Mouse (Mus musculus) kidney, postnatal 4 days (tissue): ENCODE measurements around the gene Pdzd2.

Experiments
- DNase-seq, 2 experiments: peaks; one replicate each; pipeline ENCODE4 v3.0.0; 2021; ENCODE audit warnings: mixed read lengths in 2 of 2

The Pdzd2 gene

GRCm38 (mm10) chr15:12728381-12728780 lies 11.3 kb downstream of the Pdzd2 start:
- DNase-seq, result no peak

GRCm38 (mm10) chr15:12725256-12725655 lies 14.5 kb downstream of the Pdzd2 start:
- no peak for DNase-seq

DNA sequence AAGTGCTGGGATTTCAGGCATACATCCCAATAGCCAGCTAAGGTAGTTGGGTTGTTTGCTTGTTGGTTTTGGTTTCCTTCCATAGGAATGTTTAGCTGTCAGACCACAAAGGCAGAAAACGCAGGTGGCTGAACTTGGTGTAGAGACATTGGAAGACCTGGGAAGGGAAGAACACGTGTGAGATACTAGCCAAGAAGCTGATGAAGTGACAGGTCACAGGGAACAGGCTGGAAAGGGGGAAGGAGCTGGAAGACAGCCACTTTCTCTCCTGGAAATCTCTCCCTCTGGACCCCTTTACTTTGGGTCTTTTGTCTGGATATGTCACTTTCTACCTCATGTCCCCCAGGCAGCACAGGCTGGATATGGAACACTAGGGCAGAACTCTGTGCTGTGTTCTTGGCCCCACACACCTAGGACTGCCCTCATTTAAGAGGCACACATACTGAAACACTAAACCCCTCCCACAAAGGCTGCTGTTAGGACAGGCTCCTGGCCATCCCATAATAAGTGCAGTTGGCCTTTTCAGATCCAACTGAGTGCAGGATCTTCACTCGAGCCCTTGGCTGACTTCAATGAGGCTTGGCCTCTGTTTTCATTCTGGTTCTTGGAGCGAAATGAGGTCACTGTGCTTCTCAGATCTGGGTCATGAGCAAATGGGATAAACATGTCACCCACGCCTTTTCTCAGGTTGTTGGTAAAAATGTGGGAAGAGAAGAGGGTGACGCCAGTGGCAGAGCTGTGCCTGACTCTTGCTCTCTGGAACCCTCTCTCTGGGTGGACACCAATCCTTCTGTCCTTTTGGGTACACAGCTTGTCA lies 17.8 kb downstream of the Pdzd2 start:
- no peak for DNase-seq

DNA sequence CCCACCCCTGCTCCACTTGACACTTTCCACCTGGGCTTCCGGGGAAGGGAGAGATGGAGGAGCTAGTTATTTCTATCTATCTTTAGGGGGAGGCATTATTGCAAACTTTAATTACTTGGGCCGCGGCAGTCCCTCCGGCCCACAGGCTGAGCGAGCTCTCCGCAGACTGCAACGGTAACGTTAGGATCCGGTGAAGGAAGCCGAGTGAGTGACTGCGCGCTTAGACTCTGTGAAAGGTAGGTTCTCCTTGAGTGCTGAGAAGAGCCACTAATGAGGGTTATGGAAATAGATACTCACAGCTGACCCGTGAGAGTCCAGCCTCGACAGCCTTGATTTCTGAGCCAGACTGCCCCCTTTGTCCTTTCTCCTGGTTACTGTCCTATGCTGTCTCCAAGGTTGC lies 20.9 kb downstream of the Pdzd2 start:
- DNase-seq, result peak; percentile 25 to 35

- no peak for DNase-seq
These were observed 22.3 kb downstream of the Pdzd2 start for GRCm38 (mm10) chr15:12717410-12717809.

DNA sequence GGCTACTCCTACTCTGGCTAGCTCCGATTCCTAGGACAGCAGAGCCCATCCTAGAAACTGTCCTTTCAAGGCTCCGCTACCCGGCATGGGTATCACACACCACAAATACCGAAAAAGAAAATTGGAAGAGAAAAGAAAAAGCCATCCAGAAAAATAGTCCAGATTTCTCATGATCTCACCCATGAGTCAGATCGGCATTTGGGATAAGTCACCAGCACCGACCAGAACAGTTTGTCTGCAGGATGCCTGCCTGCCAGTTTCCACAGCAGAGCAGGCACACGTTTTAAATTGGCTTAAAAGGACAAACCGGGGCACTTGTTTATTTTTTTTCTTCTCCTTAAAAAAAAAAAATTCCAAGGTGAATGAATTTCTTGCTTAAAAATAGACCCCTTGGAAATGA lies 22.8 kb downstream of the Pdzd2 start:
- DNase-seq, result no peak

GRCm38 (mm10) chr15:12714322-12714721 lies 25.4 kb downstream of the Pdzd2 start:
- no peak for DNase-seq

DNA sequence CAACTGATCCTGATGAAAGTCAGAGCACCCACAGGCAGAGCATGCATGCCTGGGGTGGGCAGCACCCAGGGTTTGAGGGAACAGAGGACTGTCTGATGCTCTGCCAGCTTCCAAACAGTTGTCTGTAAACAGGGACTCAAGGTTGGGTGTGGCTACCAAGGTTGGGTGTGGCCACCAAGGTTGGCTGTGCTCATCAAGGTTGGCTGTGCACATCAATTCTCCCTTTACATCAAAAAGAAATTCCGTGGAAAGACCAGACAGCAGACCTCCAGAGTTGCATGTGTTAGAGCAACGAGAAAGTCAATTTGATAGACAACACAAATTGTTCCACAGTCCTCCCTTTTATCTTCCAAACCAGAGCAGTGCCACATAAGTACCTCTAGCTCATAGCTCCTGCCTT lies 26.5 kb downstream of the Pdzd2 start:
- no peak for DNase-seq

DNA sequence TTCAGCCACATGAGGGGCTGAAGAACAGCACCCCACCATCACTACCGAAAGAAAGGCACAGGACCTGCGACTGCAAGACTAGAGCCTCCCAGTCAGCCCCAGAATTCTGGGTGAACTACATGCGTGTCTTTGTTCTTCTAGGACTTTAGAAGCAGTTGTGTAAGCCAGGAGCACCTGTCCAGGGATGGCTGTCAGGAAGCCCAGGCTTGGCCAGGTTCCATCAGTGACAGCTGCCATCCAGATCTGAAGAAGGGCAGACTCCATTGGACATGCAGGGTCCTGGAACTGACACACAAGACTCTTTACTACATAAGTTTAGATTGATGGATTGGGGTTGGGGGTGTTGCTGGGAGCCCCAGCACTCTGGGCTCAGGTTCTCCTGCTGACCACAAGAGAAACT lies 29.7 kb downstream of the Pdzd2 start:
- DNase-seq, result no peak

- DNase-seq, result no peak
These were observed 31.4 kb downstream of the Pdzd2 start for GRCm38 (mm10) chr15:12708297-12708696.

- no peak for DNase-seq
These were observed 32.8 kb downstream of the Pdzd2 start for GRCm38 (mm10) chr15:12706902-12707301.

DNA sequence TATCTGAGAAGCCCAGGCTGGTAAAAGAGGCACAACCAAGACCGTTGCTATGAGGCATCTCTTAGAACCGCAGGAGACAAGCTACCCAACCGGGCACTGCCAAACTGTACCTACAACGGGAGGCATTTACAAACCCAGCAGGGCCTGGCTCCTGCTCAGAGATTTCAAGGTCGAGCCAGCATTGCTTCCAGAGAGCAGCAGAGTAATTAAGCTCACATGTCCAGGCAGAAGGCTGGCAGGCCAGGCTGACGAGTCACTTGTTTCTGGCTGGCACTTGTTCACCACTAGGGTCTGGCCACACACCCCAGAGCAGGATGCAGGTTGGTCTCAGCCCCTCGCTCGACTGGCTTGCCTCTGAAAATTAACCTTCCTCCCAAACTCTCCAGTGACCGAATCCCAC lies 39.4 kb downstream of the Pdzd2 start:
- no peak for DNase-seq

DNA sequence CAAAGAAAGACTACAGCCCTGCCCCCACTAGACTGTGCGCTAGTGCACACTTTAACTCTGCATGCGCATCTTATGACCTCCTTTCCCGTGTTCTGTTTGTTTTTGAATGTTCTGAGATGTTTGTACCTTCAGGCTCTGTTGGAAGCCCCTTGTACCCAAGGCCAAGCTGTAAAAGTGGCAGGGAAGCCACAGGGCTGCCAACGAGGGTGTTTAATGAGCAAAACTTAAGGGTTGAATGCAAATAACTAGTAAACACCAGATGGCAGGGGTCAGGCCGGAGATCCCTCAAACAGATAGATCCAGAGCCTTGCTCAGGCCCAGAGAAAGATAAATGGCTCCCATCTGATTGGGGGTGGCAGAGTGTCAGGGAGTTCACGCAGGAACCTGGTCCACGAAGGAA lies 42.0 kb downstream of the Pdzd2 start:
- DNase-seq, result no peak

DNA sequence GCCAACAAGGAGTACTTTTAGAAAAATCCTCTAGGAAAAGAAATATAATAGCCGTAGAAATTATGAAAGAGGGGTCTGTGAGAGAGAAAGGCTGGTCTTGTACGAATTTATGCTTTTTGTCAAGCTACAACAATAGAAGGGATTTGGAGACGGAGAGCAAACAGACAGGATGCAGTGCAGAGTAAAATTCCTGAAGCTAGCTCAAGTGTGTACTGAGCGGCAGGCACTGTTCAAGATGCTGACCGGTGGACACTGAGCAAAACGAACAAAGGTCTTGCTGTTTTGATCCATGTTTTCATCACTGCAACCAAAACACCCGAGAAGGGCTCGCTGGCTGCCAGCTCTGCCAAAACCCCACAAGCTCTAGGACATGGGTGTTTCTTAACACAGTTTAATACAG lies 42.8 kb downstream of the Pdzd2 start:
- DNase-seq, result no peak

DNA sequence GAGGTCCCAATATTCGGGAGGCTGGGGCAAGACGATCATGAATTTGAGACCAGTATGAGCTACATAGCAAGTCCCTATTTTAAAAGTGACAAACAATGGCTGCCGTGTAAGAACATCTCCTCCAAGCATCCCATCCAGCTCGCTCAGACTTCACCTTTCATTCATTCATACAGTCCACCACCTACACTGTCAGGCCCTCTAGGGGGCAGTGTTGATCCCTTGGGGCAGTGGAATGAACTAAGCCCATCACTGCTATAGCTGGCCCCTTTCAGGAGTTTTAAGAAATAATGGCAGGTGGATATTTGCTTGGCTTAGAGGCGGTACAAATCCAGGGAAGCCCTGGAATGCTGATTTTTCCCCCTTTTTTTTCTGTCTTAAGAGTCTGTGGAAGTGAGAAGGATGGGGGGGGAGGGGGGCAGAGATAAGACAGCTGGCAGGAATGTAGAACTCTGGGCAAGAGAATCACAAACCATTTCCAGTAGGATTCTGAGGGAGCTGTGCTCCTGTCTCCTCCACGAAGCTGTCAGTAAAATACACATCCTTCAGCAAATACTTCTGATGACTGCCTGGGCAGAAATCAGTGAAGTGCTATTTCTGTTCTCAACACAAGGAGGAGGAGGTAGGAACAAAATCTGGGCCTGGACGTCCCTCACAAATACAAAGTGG lies 49.9 kb downstream of the Pdzd2 start:
- no peak for DNase-seq

- no peak for DNase-seq
These were observed 57.2 kb downstream of the Pdzd2 start for GRCm38 (mm10) chr15:12682549-12682948.

DNA sequence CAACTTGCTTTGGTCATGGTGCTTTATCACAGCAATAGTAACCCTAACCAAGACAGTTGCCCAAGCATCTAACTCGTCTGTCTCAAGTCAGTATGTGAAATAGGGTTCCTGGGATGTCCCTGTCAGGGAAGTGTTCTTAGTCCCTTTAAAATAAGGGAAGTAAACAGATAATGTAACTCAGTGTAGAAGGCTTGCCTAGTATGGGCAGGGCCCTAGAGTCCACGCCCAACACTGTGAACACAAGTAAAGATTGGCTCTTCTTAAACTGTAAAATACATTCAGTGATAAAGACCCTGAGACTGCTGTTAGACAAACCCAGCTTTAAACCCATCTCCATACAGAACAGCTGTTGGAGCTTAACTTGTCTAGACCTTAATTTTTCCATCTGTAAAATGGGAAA lies 57.8 kb downstream of the Pdzd2 start:
- DNase-seq, result no peak

DNA sequence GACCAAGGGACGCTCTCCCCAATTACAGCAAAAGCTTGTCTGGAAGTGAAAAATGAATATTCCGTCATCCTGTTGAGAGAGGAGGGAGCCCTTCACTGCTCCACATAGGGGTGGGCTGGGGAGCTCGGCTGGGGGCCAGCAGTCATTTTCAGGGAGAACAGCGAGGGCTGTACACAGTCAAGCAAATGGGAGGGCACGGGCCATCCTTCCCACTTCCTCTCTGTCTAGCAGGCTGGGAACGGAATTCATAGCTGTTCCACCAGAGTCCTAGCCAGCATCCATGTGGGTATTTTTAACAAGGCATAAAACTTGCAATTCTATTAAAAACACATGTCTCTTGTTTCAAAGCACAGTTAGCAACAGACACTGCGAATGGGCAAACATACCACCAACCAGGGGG lies 59.0 kb downstream of the Pdzd2 start:
- DNase-seq, result peak; percentile 82 to 87

DNA sequence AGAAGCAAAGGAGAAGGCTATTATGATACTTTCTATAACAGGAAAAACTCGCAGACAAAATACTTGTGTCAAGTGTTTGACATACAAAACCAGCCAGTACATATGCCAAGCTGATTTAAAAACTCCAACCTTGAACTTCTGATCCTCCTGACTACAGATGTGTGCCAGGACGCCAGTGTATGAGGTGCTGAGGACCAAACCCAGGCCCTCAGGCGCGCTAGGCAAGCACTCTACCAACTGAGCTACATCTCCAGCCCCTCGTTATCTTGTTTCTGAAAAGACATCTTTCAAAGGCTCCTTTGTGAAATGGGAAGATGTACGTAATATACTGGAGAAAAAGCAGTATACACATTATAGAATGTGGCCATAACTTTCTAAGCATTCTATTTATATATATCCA lies 59.7 kb downstream of the Pdzd2 start:
- no peak for DNase-seq

DNA sequence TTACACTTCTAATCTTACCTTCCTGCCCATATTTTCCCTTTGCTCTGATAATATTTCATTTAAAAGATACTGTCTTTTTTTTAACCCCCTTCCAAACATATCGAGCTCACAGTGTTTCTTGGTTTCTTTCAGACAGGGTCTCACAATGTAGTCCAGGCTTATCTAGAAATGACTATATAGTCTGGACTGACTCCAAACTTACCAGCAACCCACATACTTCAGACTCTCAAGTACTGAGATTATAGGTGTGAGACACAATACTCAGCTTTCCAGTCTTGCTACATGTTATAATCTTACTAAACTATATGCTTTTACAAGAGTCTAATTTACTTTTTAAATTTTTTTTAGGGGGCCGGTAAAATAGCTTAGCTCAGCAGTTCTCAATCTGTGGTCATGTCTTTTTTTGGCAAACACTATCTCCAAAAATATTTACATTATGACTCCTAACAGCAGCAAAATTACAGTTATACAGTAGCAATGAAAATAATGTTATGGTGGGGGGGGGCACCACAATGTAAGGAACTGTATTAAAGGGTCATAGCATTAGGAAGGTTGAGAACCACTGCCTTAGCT lies 61.1 kb downstream of the Pdzd2 start:
- DNase-seq, result no peak

GRCm38 (mm10) chr15:12675366-12675765 lies 64.4 kb downstream of the Pdzd2 start:
- no peak for DNase-seq

- DNase-seq, result no peak
These were observed 65.7 kb downstream of the Pdzd2 start for GRCm38 (mm10) chr15:12674026-12674425.

DNA sequence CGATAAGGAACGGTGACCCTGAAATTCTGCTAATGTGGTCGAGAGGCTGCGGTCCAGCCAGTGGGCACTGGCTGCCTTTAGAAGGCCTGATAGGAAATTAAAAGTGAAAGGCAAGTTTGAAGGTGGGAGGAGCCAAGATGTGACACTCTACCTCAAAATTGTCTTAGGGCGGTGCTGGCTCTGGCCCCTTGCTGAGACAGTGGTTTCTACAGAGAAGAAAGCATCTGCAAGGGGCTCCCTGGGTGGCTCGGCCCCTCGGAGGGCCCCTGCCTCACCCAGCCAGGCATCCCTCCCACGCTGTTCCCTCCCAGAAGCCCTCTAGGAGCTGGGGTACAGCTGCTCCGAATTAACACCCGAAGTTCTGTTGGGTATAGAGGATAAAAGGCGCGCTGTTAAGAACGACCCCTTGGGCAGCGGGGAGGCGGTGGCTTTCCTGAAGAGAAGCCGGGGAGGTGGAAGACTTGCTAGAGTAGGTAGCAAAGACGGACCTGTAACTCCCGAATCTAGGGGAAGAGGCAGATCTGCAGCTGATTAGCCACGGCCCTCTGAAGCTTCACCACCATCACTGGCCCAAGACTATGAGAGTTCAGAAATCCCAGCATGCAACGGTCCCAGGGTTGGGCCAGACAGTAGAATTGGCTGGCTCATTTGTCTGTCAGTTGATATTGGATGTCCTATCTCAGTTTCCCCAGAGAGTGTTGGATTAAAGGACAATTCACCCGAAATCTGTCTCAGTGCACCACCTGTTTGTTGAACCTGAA lies 71.8 kb downstream of the Pdzd2 start:
- peak; percentile 11 to 26 for DNase-seq
